Mouse (Mus musculus) naive thymus-derived CD4-positive, alpha-beta T cell, adult 2 months (primary cell): ENCODE results near the gene Gm17416.

Experiments used
- DNase-seq: peaks from one replicate; pipeline ENCODE4 v3.0.0-alpha.2; 2011; ENCODE audit warnings: low read depth

Gene Gm17416

DNA sequence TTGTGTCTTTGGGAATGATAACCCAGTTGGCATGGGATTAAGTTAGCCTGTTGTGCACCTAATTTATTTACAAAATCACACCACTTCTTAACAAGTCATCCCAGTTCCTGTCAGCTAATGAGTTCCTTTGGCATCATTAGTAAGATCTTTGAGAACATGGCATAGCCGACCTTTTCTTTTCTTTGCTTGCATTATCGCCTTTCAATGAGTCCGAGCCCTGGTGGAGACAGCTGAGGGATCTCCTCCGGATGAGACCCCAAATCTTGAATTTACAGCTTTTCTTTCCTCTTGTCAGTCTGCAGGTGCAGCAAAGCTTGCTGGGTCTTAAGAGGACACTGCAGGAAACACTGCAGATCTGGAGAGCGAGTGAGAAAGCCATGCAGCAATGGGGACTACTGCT, at the start of gene Gm17416:
Gene Gm17416 (plus strand): TSS at position 301 of the 400 bp plus-strand sequence.
- DNase-seq, result no peak

- DNase-seq, result no peak
Measured at GRCm38 (mm10) chr2:152539944-152540710, 29.0 kb upstream of the Gm17416 start, which contains the start of gene Defb29. Defb29 (minus strand) TSS chr2:152540098.

- no peak for DNase-seq
Measured at GRCm38 (mm10) chr2:152541979-152542378, 27.2 kb upstream of the Gm17416 start.

DNA sequence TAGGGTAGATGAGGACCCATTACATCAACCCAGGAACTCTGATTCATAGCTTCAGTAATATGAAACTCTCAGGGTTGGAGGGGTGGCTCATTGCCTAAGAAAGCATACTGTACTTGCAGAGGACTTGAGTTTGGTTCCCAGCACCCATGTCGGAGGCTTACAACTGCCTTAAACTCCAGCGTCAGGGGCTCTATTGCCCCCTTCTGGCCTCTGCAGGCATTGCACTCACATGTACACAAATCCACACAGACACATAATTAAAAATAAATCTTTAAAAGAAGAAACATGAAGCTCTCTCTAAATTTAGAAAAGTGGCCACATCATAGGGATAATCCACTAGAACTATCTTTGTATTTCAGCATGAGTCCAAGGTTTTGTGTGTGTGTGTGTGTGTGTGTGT, 26.2 kb upstream of the Gm17416 start:
- DNase-seq, result no peak

DNA sequence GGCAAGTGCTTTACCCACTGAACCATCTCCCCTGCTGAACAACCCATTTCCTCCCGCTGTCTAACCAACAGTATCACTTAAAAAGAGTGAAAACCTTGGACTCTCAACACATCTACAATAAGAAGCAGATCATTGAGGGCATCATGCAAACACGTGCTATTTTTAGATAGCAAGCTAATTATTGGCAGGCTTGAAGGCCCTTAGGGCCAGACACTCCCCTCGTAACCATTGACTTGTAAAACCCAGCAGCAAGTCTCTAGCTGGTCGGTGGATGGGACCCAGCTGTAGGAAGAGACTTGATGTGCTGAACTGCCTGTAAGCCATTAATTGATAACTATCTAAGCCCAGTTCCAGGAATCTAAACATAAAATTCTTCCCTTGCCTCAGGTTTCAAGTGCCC, 25.7 kb upstream of the Gm17416 start:
- no peak for DNase-seq

DNA sequence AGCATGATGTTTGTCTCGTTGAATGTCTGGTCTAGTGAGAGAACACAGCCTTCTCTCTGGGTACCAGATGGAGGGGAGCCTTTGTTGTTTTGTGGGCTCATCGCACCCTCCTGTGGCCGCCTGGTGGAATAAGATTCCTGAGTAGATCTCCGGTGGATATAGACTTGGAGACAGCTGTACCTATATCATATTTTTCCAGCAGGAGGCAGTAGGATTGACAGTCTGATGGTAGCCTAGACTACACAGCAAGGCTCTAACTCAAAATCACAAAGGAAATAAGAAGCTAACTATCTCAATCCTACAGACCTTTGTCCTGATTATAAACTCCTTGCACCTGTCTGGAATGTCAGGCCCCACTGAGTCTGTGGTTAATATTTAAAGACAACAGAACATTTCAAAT, 24.4 kb upstream of the Gm17416 start:
- no peak for DNase-seq

GRCm38 (mm10) chr2:152548124-152548523, 21.0 kb upstream of the Gm17416 start:
- no peak for DNase-seq

DNA sequence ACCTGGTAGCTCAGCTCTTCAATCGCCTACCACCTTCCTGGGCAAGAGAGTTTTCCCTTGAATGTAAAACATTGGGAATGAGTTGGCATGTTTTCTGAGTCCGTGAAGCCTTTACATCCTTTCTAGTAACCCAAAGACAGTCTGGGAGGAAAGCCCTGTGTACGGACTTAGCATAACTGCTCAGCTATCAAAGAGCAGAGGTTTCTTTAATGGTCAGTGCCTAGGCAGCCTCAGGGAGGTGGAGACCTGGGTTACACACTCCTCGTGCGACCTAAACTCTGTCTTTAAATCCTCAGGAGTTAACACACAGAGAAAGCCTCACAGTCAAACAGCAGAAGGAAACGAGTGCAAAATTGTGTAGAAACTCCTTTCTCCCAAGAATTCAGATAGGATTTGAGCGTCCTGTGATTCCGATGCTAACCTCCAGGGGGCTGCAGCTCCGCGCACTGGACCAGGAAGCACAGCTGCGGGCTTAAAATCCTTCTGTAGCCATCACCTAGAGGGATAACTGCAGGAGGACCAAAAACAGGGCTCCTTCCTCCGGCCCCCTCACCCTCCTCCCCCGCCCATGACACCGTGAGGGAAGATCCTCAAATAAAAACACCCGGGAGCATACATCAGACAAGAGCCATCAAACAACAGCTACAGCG, 15.2 kb upstream of the Gm17416 start:
- DNase-seq, result peak; percentile 18

DNA sequence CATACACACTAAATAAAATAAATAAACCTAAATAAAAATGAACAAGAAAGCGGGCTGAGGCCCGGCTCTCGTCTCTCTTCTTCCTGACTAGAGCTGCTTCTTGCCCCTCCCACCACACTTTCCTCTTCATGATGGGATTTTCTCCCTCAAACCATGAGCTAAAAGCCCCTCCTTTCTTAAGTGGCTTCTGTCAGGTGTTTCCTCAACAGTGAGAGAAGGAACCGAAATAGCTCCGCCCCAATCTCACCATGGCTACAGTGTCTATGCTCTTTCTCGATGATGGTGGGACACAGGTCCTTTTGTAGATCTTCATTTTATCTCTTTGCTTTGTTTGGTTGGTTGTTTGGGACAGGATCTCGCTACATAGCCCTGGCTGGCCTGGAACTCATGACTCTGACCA, 12.5 kb upstream of the Gm17416 start:
- peak; percentile 3 for DNase-seq

DNA sequence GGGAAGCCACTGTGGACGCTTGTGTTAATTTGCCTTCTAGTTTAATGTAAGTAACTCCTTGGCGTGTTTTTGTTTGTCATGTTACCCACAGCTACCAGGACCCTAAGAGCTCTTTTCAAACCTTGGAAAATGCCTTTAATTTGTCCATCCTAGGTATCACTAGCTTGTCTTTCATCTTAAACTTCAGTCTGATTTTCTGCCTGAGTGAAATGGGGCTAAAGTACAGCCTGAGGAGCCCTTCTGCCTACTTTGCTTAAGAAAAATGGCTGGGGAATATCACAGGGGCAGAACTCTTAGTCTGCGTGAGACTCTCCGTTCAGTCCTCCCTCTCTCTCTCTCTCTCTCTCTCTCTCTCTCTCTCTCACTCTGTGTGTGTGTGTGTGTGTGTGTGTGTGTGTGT, 743 bp downstream of the Gm17416 start:
- DNase-seq, result no peak

GRCm38 (mm10) chr2:152570313-152570712, 1.2 kb downstream of the Gm17416 start:
- no peak for DNase-seq

- no peak for DNase-seq
Measured at GRCm38 (mm10) chr2:152572114-152572794, 3.1 kb downstream of the Gm17416 start, which contains the start of gene Defb21. Defb21 (plus strand) TSS chr2:152572744.

GRCm38 (mm10) chr2:152573484-152573883, 4.3 kb downstream of the Gm17416 start:
- DNase-seq, result no peak

- DNase-seq, result no peak
Measured at GRCm38 (mm10) chr2:152580107-152580506, 11.0 kb downstream of the Gm17416 start, which contains the start of gene Defb19. Defb19 (minus strand) TSS chr2:152580312.

DNA sequence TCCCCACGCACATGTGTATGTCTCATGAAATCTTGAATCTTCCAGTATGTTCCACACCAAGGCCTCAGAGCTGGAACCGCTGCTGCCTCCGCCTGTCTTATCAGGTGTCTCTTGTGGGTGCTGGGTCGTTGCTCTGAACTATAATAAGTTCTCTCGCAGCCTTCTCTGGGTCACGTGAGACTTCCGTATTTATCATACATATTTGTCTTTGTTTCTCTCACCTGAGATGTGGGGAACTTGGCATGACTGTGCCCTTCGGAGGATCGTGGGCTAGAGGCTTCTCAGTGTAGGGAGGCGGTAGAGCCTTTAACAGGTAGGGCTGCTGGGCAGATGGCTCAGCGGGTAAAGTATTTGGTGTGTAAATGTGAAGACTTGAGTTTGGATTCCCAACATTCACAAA, 11.5 kb downstream of the Gm17416 start:
- no peak for DNase-seq

- DNase-seq, result no peak
Measured at GRCm38 (mm10) chr2:152586926-152587560, 17.9 kb downstream of the Gm17416 start.

- no peak for DNase-seq
Measured at GRCm38 (mm10) chr2:152588450-152588849, 19.3 kb downstream of the Gm17416 start.

- no peak for DNase-seq
Measured at GRCm38 (mm10) chr2:152589021-152589420, 19.9 kb downstream of the Gm17416 start.

GRCm38 (mm10) chr2:152599299-152599698, 30.2 kb downstream of the Gm17416 start, which contains the start of gene Defb45:
Defb45 (minus strand) TSS chr2:152599399.
- no peak for DNase-seq

- no peak for DNase-seq
Measured at GRCm38 (mm10) chr2:152600076-152600475, 30.9 kb downstream of the Gm17416 start.

GRCm38 (mm10) chr2:152601275-152601960, 32.3 kb downstream of the Gm17416 start:
- DNase-seq, result no peak

DNA sequence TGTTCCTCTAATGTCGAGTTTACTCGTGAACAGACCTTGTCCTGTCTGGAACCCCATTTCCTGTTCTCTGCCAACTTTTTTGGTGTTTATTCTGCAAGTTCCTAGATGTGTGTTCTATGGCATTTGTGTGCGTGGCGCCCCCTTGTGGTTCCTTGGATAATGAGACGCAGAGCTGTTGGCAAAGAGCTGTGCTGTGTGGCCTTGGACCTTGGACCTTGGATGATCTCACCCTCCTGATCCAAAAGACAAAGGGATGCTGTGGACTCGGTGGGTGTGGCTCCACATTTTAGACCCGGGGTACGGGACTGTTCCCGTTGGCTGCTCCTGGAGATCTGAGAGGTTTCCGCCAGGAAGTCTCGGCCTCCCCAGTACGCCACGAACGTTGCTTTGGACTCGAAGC, 34.9 kb downstream of the Gm17416 start, which contains the start of gene Defb36:
Gene Defb36 (plus strand): TSS at position 271 of the 400 bp plus-strand sequence.
- DNase-seq, result peak; percentile 28
